Mouse (Mus musculus): ENCODE measurements around the gene Cwh43. TPM values are rescaled to one million over a fixed set of nuclear protein-coding genes. Genes with fewer than 3 reads are reported as not detected.

The Cwh43 gene
- polyA plus RNA-seq, 1 experiment from 2014 or later: not detected

DNA sequence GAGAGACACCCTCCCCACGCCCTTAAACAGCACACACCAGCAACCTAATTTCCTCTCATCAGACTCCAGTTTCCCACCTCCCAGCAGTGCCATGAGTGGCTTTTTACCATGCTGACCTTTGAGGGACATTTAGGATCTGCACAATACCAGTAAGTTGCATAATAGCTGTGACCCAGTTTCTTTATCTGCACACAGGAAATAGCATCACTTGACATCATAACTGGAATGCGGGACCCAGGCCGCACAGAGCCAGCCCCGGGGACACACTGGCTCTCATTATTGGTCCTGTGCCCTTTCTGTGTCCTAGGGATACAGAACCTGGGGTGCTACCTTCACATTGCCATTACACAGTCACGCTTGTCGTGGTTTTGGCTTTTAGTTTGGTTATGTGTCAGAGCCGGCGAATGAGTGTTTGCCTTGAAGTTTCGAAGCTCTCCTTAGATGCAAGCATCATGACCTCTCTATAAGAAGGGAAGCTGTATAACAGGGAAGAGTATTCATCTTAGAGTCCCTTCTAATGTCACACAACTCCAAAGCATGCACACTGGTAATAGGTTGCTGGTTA, 23.8 kb upstream of the Cwh43 start:
- Histone ChIP-seq H3K9ac (ENCODE audit: low read depth, low read length) (no peak overlapping the region), H3K4me1 (replicated peaks; ENCODE audit: control insufficient read depth, insufficient read depth, low read length) (no peaks in the 10 kb centered on the region), H3K27me3 (replicated peaks; ENCODE audit: control insufficient read depth, insufficient read depth, low read length) (peaks cover 5% of the 10 kb centered on the region; the same call in 1 of the 2 replicates), H3K4me3 (ENCODE audit: low read depth, low read length) (no peak overlapping the region), H3K27ac (ENCODE audit: low read depth, low read length) (no peak overlapping the region), H3K36me3 (ENCODE audit: control insufficient read depth, insufficient read depth, low read length) (no peaks in the 10 kb centered on the region), H3K4me2 (no peak overlapping the region), H3K9me3 (ENCODE audit: control insufficient read depth, low read length) (no peaks in the 10 kb centered on the region)
- 80% methylated on average over 9 of the region's 9 CpGs for WGBS
- DNase-seq (ENCODE audit: low spot score): no peak
- no peak for ATAC-seq (replicated peaks; ENCODE audit: low FRiP score)

GRCm38 (mm10) chr5:73382737-73383646, 22.9 kb upstream of the Cwh43 start:
- Histone ChIP-seq H3K9ac (ENCODE audit: low read depth, low read length) (no peak overlapping the region), H3K36me3 (ENCODE audit: control insufficient read depth, insufficient read depth, low read length) (no peaks in the 10 kb centered on the region), H3K9me3 (ENCODE audit: control insufficient read depth, low read length) (no peaks in the 10 kb centered on the region), H3K4me1 (replicated peaks; ENCODE audit: control insufficient read depth, insufficient read depth, low read length) (no peaks in the 10 kb centered on the region), H3K27ac (ENCODE audit: low read depth, low read length) (no peak overlapping the region), H3K27me3 (replicated peaks; ENCODE audit: control insufficient read depth, insufficient read depth, low read length) (peaks cover 5% of the 10 kb centered on the region; the same call in 1 of the 2 replicates), H3K4me2 (no peak overlapping the region), H3K4me3 (ENCODE audit: low read depth, low read length) (no peak overlapping the region)
- DNase-seq (ENCODE audit: low spot score) (no peak), ATAC-seq (replicated peaks; ENCODE audit: low FRiP score) (no peak)
- 27% methylated on average over 3 of the region's 3 CpGs for WGBS

GRCm38 (mm10) chr5:73383647-73383970, 22.3 kb upstream of the Cwh43 start:
- no peaks in the 10 kb centered on the region for H3K9me3 ChIP-seq (ENCODE audit: control insufficient read depth, low read length)
- DNase-seq (ENCODE audit: low spot score): no peak
- H3K36me3 ChIP-seq (ENCODE audit: control insufficient read depth, insufficient read depth, low read length): no peaks in the 10 kb centered on the region
- 76% methylated on average over 4 of the region's 4 CpGs for WGBS
- H3K4me2 ChIP-seq: no peak overlapping the region
- H3K27ac ChIP-seq (ENCODE audit: low read depth, low read length): no peak overlapping the region
- peaks cover 5% of the 10 kb centered on the region; the same call in 1 of the 2 replicates for H3K27me3 ChIP-seq (replicated peaks; ENCODE audit: control insufficient read depth, insufficient read depth, low read length)
- H3K4me3 ChIP-seq (ENCODE audit: low read depth, low read length): no peak overlapping the region
- no peaks in the 10 kb centered on the region for H3K4me1 ChIP-seq (replicated peaks; ENCODE audit: control insufficient read depth, insufficient read depth, low read length)
- ATAC-seq (replicated peaks; ENCODE audit: low FRiP score): no peak
- no peak overlapping the region for H3K9ac ChIP-seq (ENCODE audit: low read depth, low read length)

DNA sequence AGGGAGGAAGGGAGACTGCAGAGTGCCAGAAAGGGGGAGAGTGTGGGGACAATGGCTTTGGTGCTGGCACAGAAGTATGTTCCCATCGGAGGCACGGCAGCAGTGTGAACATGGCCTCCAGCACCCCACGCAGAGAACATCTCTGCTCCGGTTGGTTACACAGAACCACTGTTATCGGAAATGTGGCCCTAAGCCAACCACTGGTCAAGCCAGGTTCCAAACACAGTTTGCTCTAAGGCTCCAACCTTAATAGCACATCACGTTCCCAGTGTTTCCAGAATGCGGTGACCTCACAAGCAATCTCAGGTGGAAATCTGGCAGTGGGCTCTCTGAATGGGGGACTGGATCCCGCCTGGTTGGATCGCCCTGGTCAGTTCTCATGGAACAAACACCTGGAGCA, 12.8 kb upstream of the Cwh43 start:
- no peak overlapping the region for H3K27ac ChIP-seq (ENCODE audit: low read depth, low read length)
- no peak for ATAC-seq (replicated peaks; ENCODE audit: low FRiP score)
- no peaks in the 10 kb centered on the region for H3K9me3 ChIP-seq (ENCODE audit: control insufficient read depth, low read length)
- 86% methylated on average over 9 of the region's 9 CpGs for WGBS
- H3K27me3 ChIP-seq (replicated peaks; ENCODE audit: control insufficient read depth, insufficient read depth, low read length): no peaks in the 10 kb centered on the region
- no peaks in the 10 kb centered on the region for H3K4me1 ChIP-seq (replicated peaks; ENCODE audit: control insufficient read depth, insufficient read depth, low read length)
- H3K4me2 ChIP-seq: no peak overlapping the region
- no peaks in the 10 kb centered on the region for H3K36me3 ChIP-seq (ENCODE audit: control insufficient read depth, insufficient read depth, low read length)
- H3K9ac ChIP-seq (ENCODE audit: low read depth, low read length): no peak overlapping the region
- no peak overlapping the region for H3K4me3 ChIP-seq (ENCODE audit: low read depth, low read length)
- no peak for DNase-seq (ENCODE audit: low spot score)

DNA sequence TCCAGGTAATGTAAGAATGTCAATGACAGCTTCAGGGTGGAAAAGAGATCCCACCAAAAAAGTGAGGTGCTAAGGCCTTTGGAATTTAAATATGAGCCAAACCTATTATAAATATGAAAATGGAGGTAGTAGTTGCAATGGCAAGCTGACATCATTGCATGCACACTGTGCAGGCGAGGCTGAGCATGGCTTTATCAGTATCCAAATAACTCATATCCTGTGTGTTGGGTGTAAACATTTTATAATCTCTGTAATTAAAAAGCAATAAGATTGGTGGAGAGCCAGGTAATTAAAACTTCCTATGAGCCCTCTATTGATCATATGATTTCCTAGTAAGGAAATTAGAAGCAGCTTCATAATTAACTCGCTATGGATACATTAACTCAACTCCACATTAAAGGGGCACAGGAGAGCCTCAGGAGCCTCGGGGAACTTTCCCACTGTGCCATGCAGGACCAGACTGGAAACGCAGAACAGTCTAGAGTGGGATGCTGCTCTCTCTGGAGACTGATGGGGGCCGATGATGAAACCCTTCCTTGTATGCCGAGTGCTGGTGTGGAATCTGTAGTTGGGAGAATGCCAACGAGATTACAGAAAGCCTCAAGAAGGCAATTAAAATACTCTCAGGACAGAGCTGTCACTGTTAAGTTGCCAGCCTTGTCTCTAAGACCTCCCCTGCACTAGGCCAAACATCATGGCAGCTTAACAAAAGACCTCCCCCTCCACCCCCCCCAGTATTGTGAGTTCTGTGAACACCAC, 5.9 kb upstream of the Cwh43 start:
- Histone ChIP-seq H3K4me3 (ENCODE audit: low read depth, low read length) (no peak overlapping the region), H3K27ac (ENCODE audit: low read depth, low read length) (no peak overlapping the region), H3K9me3 (ENCODE audit: control insufficient read depth, low read length) (no peaks in the 10 kb centered on the region), H3K36me3 (ENCODE audit: control insufficient read depth, insufficient read depth, low read length) (no peaks in the 10 kb centered on the region), H3K27me3 (replicated peaks; ENCODE audit: control insufficient read depth, insufficient read depth, low read length) (peaks cover 6% of the 10 kb centered on the region; the same call in 1 of the 2 replicates), H3K9ac (ENCODE audit: low read depth, low read length) (no peak overlapping the region), H3K4me1 (replicated peaks; ENCODE audit: control insufficient read depth, insufficient read depth, low read length) (no peaks in the 10 kb centered on the region), H3K4me2 (no peak overlapping the region)
- no peak for ATAC-seq (replicated peaks; ENCODE audit: low FRiP score)
- WGBS: 57% methylated on average over 7 of the region's 7 CpGs
- no peak for DNase-seq (ENCODE audit: low spot score)

DNA sequence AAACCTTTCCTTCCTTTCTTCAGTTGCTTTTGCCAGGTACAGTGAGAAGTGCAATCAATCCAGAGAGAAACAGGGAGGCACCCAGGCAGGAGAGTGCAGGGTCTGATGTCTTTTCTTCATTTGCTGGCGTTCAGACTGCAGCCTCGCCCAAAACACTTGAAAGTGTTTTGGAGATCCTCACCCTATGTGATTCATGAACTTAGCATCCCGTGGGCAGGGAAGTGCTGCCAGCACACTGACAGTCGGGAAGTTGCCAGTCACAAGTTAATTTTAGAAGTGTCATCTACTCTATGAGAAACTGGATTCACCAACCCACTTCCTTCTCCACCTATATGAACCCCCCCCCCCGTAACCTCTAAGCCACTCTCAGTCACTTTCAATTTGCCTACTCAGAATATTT, 4.5 kb upstream of the Cwh43 start:
- H3K9ac ChIP-seq (ENCODE audit: low read depth, low read length): no peak overlapping the region
- DNase-seq (ENCODE audit: low spot score) (no peak), ATAC-seq (replicated peaks; ENCODE audit: low FRiP score) (no peak)
- H3K9me3 ChIP-seq (ENCODE audit: control insufficient read depth, low read length): no peaks in the 10 kb centered on the region
- H3K4me1 ChIP-seq (replicated peaks; ENCODE audit: control insufficient read depth, insufficient read depth, low read length): peaks cover 3% of the 10 kb centered on the region; the same call in 1 of the 2 replicates
- WGBS: 54% methylated on average over 5 of the region's 5 CpGs
- H3K27ac ChIP-seq (ENCODE audit: low read depth, low read length): no peak overlapping the region
- H3K36me3 ChIP-seq (ENCODE audit: control insufficient read depth, insufficient read depth, low read length): no peaks in the 10 kb centered on the region
- no peak overlapping the region for H3K4me2 ChIP-seq
- peaks cover 17% of the 10 kb centered on the region for H3K27me3 ChIP-seq (replicated peaks; ENCODE audit: control insufficient read depth, insufficient read depth, low read length)
- no peak overlapping the region for H3K4me3 ChIP-seq (ENCODE audit: low read depth, low read length)

DNA sequence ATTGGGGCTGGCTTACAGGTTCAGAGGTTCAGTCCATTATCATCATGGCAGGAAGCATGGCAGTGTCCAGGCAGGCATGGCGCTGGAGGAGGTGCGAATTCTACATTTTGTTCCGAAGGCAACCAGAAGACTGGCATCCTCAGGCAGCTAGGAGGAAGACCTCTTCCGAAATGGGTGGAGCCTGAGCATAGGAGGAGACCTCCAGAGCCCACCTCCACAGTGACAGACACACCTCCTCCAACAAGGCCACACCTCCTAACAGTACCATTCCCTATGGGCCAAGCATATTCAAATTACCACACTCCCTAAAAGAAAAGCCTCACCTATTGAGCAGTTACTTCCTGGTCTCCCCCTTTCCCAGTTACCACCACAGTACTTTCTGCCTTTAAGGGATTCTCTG, 3.0 kb upstream of the Cwh43 start:
- Histone ChIP-seq H3K27ac (ENCODE audit: low read depth, low read length) (no peak overlapping the region), H3K4me1 (replicated peaks; ENCODE audit: control insufficient read depth, insufficient read depth, low read length) (peaks cover 3% of the 10 kb centered on the region; the same call in 1 of the 2 replicates), H3K4me3 (ENCODE audit: low read depth, low read length) (no peak overlapping the region), H3K9ac (ENCODE audit: low read depth, low read length) (no peak overlapping the region), H3K4me2 (no peak overlapping the region), H3K27me3 (replicated peaks; ENCODE audit: control insufficient read depth, insufficient read depth, low read length) (peaks cover 27% of the 10 kb centered on the region), H3K9me3 (ENCODE audit: control insufficient read depth, low read length) (no peaks in the 10 kb centered on the region), H3K36me3 (ENCODE audit: control insufficient read depth, insufficient read depth, low read length) (no peaks in the 10 kb centered on the region)
- 85% methylated on average over 4 of the region's 4 CpGs for WGBS
- no peak for ATAC-seq (replicated peaks; ENCODE audit: low FRiP score)
- no peak for DNase-seq (ENCODE audit: low spot score)

- peaks cover 27% of the 10 kb centered on the region for H3K27me3 ChIP-seq (replicated peaks; ENCODE audit: control insufficient read depth, insufficient read depth, low read length)
- H3K36me3 ChIP-seq (ENCODE audit: control insufficient read depth, insufficient read depth, low read length): no peaks in the 10 kb centered on the region
- no peaks in the 10 kb centered on the region for H3K9me3 ChIP-seq (ENCODE audit: control insufficient read depth, low read length)
- no peak overlapping the region for H3K4me3 ChIP-seq (ENCODE audit: low read depth, low read length)
- DNase-seq (ENCODE audit: low spot score) (no peak), ATAC-seq (replicated peaks; ENCODE audit: low FRiP score) (no peak)
- H3K4me2 ChIP-seq: no peak overlapping the region
- WGBS: 83% methylated on average over 14 of the region's 14 CpGs
- H3K27ac ChIP-seq (ENCODE audit: low read depth, low read length): no peak overlapping the region
- peaks cover 3% of the 10 kb centered on the region; the same call in 1 of the 2 replicates for H3K4me1 ChIP-seq (replicated peaks; ENCODE audit: control insufficient read depth, insufficient read depth, low read length)
- no peak overlapping the region for H3K9ac ChIP-seq (ENCODE audit: low read depth, low read length)
Observed at GRCm38 (mm10) chr5:73403311-73404068, 2.4 kb upstream of the Cwh43 start.

All from liver, embryonic 11.5 days (tissue).